Mouse (Mus musculus) retina, embryonic 14.5 days (tissue): Measurements from ENCODE around the gene 4833439L19Rik.
A peak's percentile ranks its signal among the peaks of the same experiment; 100 is the strongest.
"Not testable (repeated sequence)": the region's sequence is repeated elsewhere in the genome, so short reads cannot be mapped to it uniquely, and the experiment has no call there.

Source experiments
- DNase-seq: peaks from one replicate; pipeline ENCODE4 v3.0.0-alpha.2; 2015; ENCODE audit warnings: low spot score

Gene 4833439L19Rik

GRCm38 (mm10) chr13:54565201-54565581, at the start of gene 4833439L19Rik:
Gene 4833439L19Rik, minus strand, starts transcription at chr13:54565435.
- DNase-seq, result peak; percentile 97

GRCm38 (mm10) chr13:54613141-54613540, 47.9 kb upstream of the 4833439L19Rik start:
- not testable (repeated sequence) for DNase-seq

GRCm38 (mm10) chr13:54610972-54611754, 45.9 kb upstream of the 4833439L19Rik start, which contains the start of gene Cltb:
Gene Cltb, minus strand, starts transcription at chr13:54611344.
- peak; percentile 87 for DNase-seq

GRCm38 (mm10) chr13:54610613-54610971, 45.4 kb upstream of the 4833439L19Rik start:
- DNase-seq, result peak; percentile 10

GRCm38 (mm10) chr13:54609301-54609700, 44.1 kb upstream of the 4833439L19Rik start:
- DNase-seq, result peak; percentile 11

GRCm38 (mm10) chr13:54608666-54609065, 43.4 kb upstream of the 4833439L19Rik start:
- DNase-seq, result peak; percentile 44

GRCm38 (mm10) chr13:54608002-54608401, 42.8 kb upstream of the 4833439L19Rik start:
- DNase-seq, result no peak

- no peak for DNase-seq
Measured at GRCm38 (mm10) chr13:54607204-54607603, 42.0 kb upstream of the 4833439L19Rik start.

GRCm38 (mm10) chr13:54605426-54605825, 40.2 kb upstream of the 4833439L19Rik start:
- DNase-seq, result no peak

GRCm38 (mm10) chr13:54604221-54604620, 39.0 kb upstream of the 4833439L19Rik start:
- DNase-seq, result no peak

- DNase-seq, result peak; percentile 59
Measured at GRCm38 (mm10) chr13:54603501-54603900, 38.3 kb upstream of the 4833439L19Rik start.

GRCm38 (mm10) chr13:54602639-54603111, 37.4 kb upstream of the 4833439L19Rik start:
- DNase-seq, result no peak

GRCm38 (mm10) chr13:54598622-54599143, 33.4 kb upstream of the 4833439L19Rik start:
- no peak for DNase-seq

GRCm38 (mm10) chr13:54596870-54597269, 31.6 kb upstream of the 4833439L19Rik start:
- DNase-seq, result no peak

- no peak for DNase-seq
Measured at GRCm38 (mm10) chr13:54596107-54596690, 31.0 kb upstream of the 4833439L19Rik start.

- DNase-seq, result no peak
Measured at GRCm38 (mm10) chr13:54593617-54594016, 28.4 kb upstream of the 4833439L19Rik start.

GRCm38 (mm10) chr13:54591776-54592356, 26.6 kb upstream of the 4833439L19Rik start:
- DNase-seq, result no peak

- DNase-seq, result peak; percentile 99
Measured at GRCm38 (mm10) chr13:54589996-54590951, 25.0 kb upstream of the 4833439L19Rik start, which contains the start of the genes Nop16 and Higd2a. Gene Nop16, minus strand, starts transcription at chr13:54590090. Gene Higd2a, plus strand, starts transcription at chr13:54590207.

- DNase-seq, result no peak
Measured at GRCm38 (mm10) chr13:54589414-54589995, 24.3 kb upstream of the 4833439L19Rik start.

- DNase-seq, result no peak
Measured at GRCm38 (mm10) chr13:54585831-54586230, 20.6 kb upstream of the 4833439L19Rik start.

- DNase-seq, result no peak
Measured at GRCm38 (mm10) chr13:54582860-54583259, 17.6 kb upstream of the 4833439L19Rik start.
